Comparison of ENCODE assay signal across 17 mouse cellular contexts in the genomic region with DNA sequence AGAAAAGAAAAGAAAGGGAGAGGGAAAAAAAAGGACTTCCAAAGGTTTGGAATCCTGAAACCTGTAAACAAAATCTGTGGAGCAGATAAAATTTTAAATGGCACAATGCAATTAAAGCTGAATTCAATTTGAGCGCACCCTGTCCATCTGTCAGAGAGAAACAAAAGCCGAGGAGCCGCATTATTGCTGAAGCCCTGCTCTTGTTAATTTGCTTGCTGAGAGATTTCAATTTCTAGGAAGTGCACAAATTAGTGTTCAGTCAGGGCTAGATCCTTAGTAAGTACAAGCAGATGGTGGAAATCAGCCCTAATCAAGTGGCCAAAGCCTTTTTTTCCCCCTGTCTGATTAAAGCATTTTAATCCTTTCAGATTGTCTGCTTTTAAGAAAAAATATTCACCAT.
DNase-seq lines count a peak whose midpoint lies in the region; ATAC-seq and TF ChIP-seq lines count a peak whose summit lies in the region.
"Had no signal": no experiment of that assay in that cellular context is flagged by ENCODE, and none has a peak within 500 bp of the region (broad histone marks: within the 10 kb centered on the region; RNA-seq: fewer than 3 reads in every experiment).

No protein-coding gene starts in this region.

- no peak for TF ChIP-seq CTCF in forebrain, postnatal 0 days (IDR thresholded peaks at IDR 0.05; ENCODE audit: low read depth)

- peak; percentile 40 for DNase-seq in brain, adult 2 months (ENCODE audit: low read depth, low spot score)
- peak; percentile 46 for DNase-seq in embryo, embryonic 11 days
- peak; percentile 42 for DNase-seq in forebrain, postnatal 0 days
- DNase-seq in layer of hippocampus, adult 9-11 months = peak; percentile 12
- no peak for DNase-seq in kidney, postnatal 4 days
- no peak for DNase-seq in gastrocnemius, postnatal 36 days
- no peak for DNase-seq in thymus, postnatal 4 days
- DNase-seq: adrenal gland, postnatal 25 days; gastrocnemius, adult 2 months; lung, adult 2 months had no signal

- no peak overlapping the region for H3K4me3 ChIP-seq in forebrain, postnatal 0 days (ENCODE audit: low read depth, low read length)
- H3K4me3 ChIP-seq: gastrocnemius, adult 2 months; hindbrain, embryonic 15.5 days; limb, embryonic 12.5 days; megakaryocyte, embryonic 14.5 days had no signal

- no peaks in the 10 kb centered on the region for H3K9me3 ChIP-seq in forebrain, postnatal 0 days (ENCODE audit: low read length)
- H3K9me3 ChIP-seq: hindbrain, embryonic 15.5 days; limb, embryonic 12.5 days; megakaryocyte, embryonic 14.5 days had no signal

- 20% methylated on average over 3 of the region's 3 CpGs for WGBS in forebrain, postnatal 0 days

- no peak overlapping the region for H3K4me2 ChIP-seq in forebrain, postnatal 0 days (ENCODE audit: low read depth)
- H3K4me2 ChIP-seq: heart, embryonic 11.5 days; hindbrain, embryonic 15.5 days; limb, embryonic 12.5 days had no signal

- no peak overlapping the region for H3K27ac ChIP-seq in forebrain, postnatal 0 days (ENCODE audit: low read depth, low read length)
- H3K27ac ChIP-seq: gastrocnemius, adult 2 months; hindbrain, embryonic 15.5 days; kidney, postnatal 0 days; limb, embryonic 12.5 days had no signal

- H3K36me3 ChIP-seq in forebrain, postnatal 0 days (ENCODE audit: insufficient read depth) = no peaks in the 10 kb centered on the region
- H3K36me3 ChIP-seq: hindbrain, embryonic 15.5 days; limb, embryonic 12.5 days had no signal

- H3K9ac ChIP-seq in forebrain, postnatal 0 days = no peak overlapping the region
- H3K9ac ChIP-seq: hindbrain, embryonic 15.5 days; limb, embryonic 12.5 days had no signal

- no peak for ATAC-seq in forebrain, postnatal 0 days
- no peak for ATAC-seq in activated CD4-positive, CD25-positive, alpha-beta regulatory T cell, adult 4 months
- ATAC-seq: Patski had no signal

- no peaks in the 10 kb centered on the region for H3K27me3 ChIP-seq in forebrain, postnatal 0 days (ENCODE audit: insufficient read depth, low read length)
- H3K27me3 ChIP-seq: hindbrain, embryonic 15.5 days; limb, embryonic 12.5 days; megakaryocyte, embryonic 14.5 days; Patski had no signal

- intact Hi-C loops in gastrocnemius, postnatal 36 days (cut with DNase I) = no loop called here

- no peaks in the 10 kb centered on the region for H3K4me1 ChIP-seq in forebrain, postnatal 0 days (ENCODE audit: insufficient read depth)
- H3K4me1 ChIP-seq: megakaryocyte, embryonic 14.5 days had no signal

Comparison
In these comparisons a context has a peak if more than half of its experiments do, and no peak if none do; other contexts are left out.
1. DNase-seq: peak in brain, adult 2 months (single experiment), embryo, embryonic 11 days (single experiment), forebrain, postnatal 0 days (single experiment) and layer of hippocampus, adult 9-11 months (single experiment); none in kidney, postnatal 4 days (0 of 2), gastrocnemius, postnatal 36 days (0 of 2) and thymus, postnatal 4 days (single experiment).